Mouse (Mus musculus) CH12.LX (cell line): ENCODE results near the gene Rasgrp3. TPM values are rescaled to one million over a fixed set of nuclear protein-coding genes. Genes with fewer than 3 reads are reported as not detected.

Experiments used
- DNase-seq: peaks from one replicate; pipeline ENCODE4 v3.0.0-alpha.2; 2013; ENCODE audit errors: extremely low read depth
- H3K27ac ChIP-seq: 2 replicates; pipeline ENCODE4 v1.5.1; 2012; ENCODE audit warnings: low read depth, mild to moderate bottlenecking, control low read depth, moderate library complexity; ENCODE audit not compliant: insufficient read depth
- H3K27me3 ChIP-seq: replicated peaks from 2 replicates; pipeline ENCODE3; 2012; ENCODE audit warnings: inconsistent platforms
- H3K36me3 ChIP-seq, 2 experiments: replicated peaks in 1 of 2; 2 replicates each; pipeline versions ENCODE3 to v1.6.1; 2012; ENCODE audit warnings: inconsistent platforms in 1 of 2, low read length in 1 of 2, mild to moderate bottlenecking in 1 of 2, mixed read lengths in 1 of 2, moderate library complexity in 1 of 2; ENCODE audit not compliant: control insufficient read depth in 1 of 2, insufficient read depth in 1 of 2
- H3K4me1 ChIP-seq, 2 experiments: 2 replicates each; pipeline ENCODE4 v1.6.1; 2012; ENCODE audit warnings: inconsistent platforms in 1 of 2, moderate library complexity in 1 of 2; ENCODE audit not compliant: insufficient read depth in 2 of 2, control insufficient read depth in 1 of 2
- H3K4me2 ChIP-seq: 2 replicates; pipeline ENCODE4 v1.6.1; 2012; ENCODE audit warnings: low read depth, mild to moderate bottlenecking, control low read depth; ENCODE audit not compliant: poor library complexity, insufficient read depth, severe bottlenecking
- H3K4me3 ChIP-seq, 3 experiments: fragments of 150-350 bp in 1 of 3; sonication (generic) in 1 of 3; replicated peaks in 1 of 3; 2 replicates each; pipeline versions ENCODE3 to v1.5.1; 2011 to 2012; ENCODE audit warnings: low read depth in 2 of 3, low read length in 2 of 3, mild to moderate bottlenecking in 2 of 3, moderate library complexity in 2 of 3, control low read depth in 1 of 3, improper control_type of control experiment in 1 of 3, inconsistent platforms in 1 of 3, mixed read lengths in 1 of 3; ENCODE audit not compliant: poor library complexity in 1 of 3
- H3K79me2 ChIP-seq: replicated peaks from 2 replicates; pipeline ENCODE4 v1.6.1; 2012; ENCODE audit warnings: mild to moderate bottlenecking, moderate library complexity; ENCODE audit not compliant: control insufficient read depth, poor library complexity, insufficient read depth, severe bottlenecking; ENCODE audit errors: extremely low read depth
- H3K9ac ChIP-seq: 2 replicates; pipeline ENCODE4 v1.6.1; 2012; ENCODE audit warnings: low read depth, mild to moderate bottlenecking, control low read depth, moderate library complexity; ENCODE audit not compliant: insufficient read depth
- H3K9me3 ChIP-seq: replicated peaks from 2 replicates; pipeline ENCODE3; 2012; ENCODE audit warnings: low read length, inconsistent platforms, mixed read lengths
- BHLHE40 ChIP-seq: IDR thresholded peaks from 2 replicates; pipeline ENCODE4 v1.6.1; 2011; ENCODE audit warnings: mild to moderate bottlenecking, low read depth, low read length, improper control_type of control experiment
- CHD1 ChIP-seq: IDR thresholded peaks from 2 replicates; pipeline ENCODE4 v1.6.1; 2012; ENCODE audit warnings: low read depth, low read length, improper control_type of control experiment, inconsistent platforms
- CHD2 ChIP-seq: IDR thresholded peaks from 2 replicates; pipeline ENCODE4 v1.6.1; 2011; ENCODE audit warnings: low read length, improper control_type of control experiment
- CTCF ChIP-seq, 2 experiments: IDR thresholded peaks in 1 of 2; conservative IDR thresholded peaks in 1 of 2; 2 replicates each; pipeline ENCODE4 v1.5.1; 2011 to 2012; ENCODE audit warnings: low read depth in 2 of 2, low read length in 2 of 2, improper control_type of control experiment in 1 of 2, inconsistent platforms in 1 of 2, mild to moderate bottlenecking in 1 of 2, moderate library complexity in 1 of 2
- ELF1 ChIP-seq: IDR thresholded peaks from 2 replicates; pipeline ENCODE4 v1.6.1; 2014; ENCODE audit warnings: low read depth, mild to moderate bottlenecking, inconsistent platforms, low read length, improper control_type of control experiment
- GABPA ChIP-seq: IDR thresholded peaks from 2 replicates; pipeline ENCODE4 v1.6.1; 2012; ENCODE audit warnings: low read depth, low read length, improper control_type of control experiment, inconsistent platforms; ENCODE audit not compliant: insufficient replicate concordance
- HCFC1 ChIP-seq: IDR thresholded peaks from 2 replicates; pipeline ENCODE4 v1.6.1; 2012; ENCODE audit warnings: low read depth, mild to moderate bottlenecking, inconsistent platforms, low read length, improper control_type of control experiment
- IRF4 ChIP-seq: IDR thresholded peaks from 2 replicates; pipeline ENCODE4 v1.6.1; 2014; ENCODE audit warnings: low read depth, mild to moderate bottlenecking, inconsistent platforms, low read length, improper control_type of control experiment
- JUN ChIP-seq: IDR thresholded peaks from 2 replicates; pipeline ENCODE4 v1.6.1; 2011; ENCODE audit warnings: low read depth, mild to moderate bottlenecking, low read length, improper control_type of control experiment, moderate library complexity; ENCODE audit not compliant: insufficient read depth
- JUND ChIP-seq: conservative IDR thresholded peaks from 2 replicates; pipeline ENCODE4 v1.6.1; 2011; ENCODE audit warnings: low read depth, low read length, improper control_type of control experiment
- KAT2A ChIP-seq: IDR thresholded peaks from 2 replicates; pipeline ENCODE4 v1.6.1; 2012; ENCODE audit warnings: low read length, improper control_type of control experiment, inconsistent platforms; ENCODE audit not compliant: insufficient replicate concordance
- MAFK ChIP-seq: IDR thresholded peaks from 2 replicates; pipeline ENCODE4 v1.6.1; 2011; ENCODE audit warnings: low read length, improper control_type of control experiment; ENCODE audit not compliant: insufficient replicate concordance
- MAX ChIP-seq: IDR thresholded peaks from 2 replicates; pipeline ENCODE4 v1.6.1; 2011; ENCODE audit warnings: low read length, improper control_type of control experiment
- MAZ ChIP-seq: IDR thresholded peaks from 2 replicates; pipeline ENCODE4 v1.6.1; 2012; ENCODE audit warnings: low read depth, mild to moderate bottlenecking, inconsistent platforms, low read length, improper control_type of control experiment, moderate library complexity
- MEF2A ChIP-seq: IDR thresholded peaks from 2 replicates; pipeline ENCODE4 v1.6.1; 2014; ENCODE audit warnings: low read depth, mild to moderate bottlenecking, inconsistent platforms, low read length, improper control_type of control experiment, borderline replicate concordance
- MXI1 ChIP-seq: IDR thresholded peaks from 2 replicates; pipeline ENCODE4 v1.6.1; 2011; ENCODE audit warnings: mild to moderate bottlenecking, low read depth, low read length, improper control_type of control experiment
- MYC ChIP-seq: IDR thresholded peaks from 2 replicates; pipeline ENCODE4 v1.6.1; 2011; ENCODE audit warnings: low read depth, mild to moderate bottlenecking, improper control_type of control experiment, low read length
- NRF1 ChIP-seq: IDR thresholded peaks from 2 replicates; pipeline ENCODE4 v1.6.1; 2014; ENCODE audit warnings: low read depth, mild to moderate bottlenecking, inconsistent platforms, low read length, improper control_type of control experiment, moderate library complexity
- PAX5 ChIP-seq: IDR thresholded peaks from 2 replicates; pipeline ENCODE4 v1.6.1; 2012; ENCODE audit warnings: low read length, inconsistent platforms, mixed read lengths
- POLR2A ChIP-seq: IDR thresholded peaks from 2 replicates; pipeline ENCODE4 v1.6.1; 2011; ENCODE audit warnings: low read depth, mild to moderate bottlenecking, improper control_type of control experiment, low read length
- POLR2AphosphoS2 ChIP-seq: IDR thresholded peaks from 2 replicates; pipeline ENCODE4 v1.6.1; 2011; ENCODE audit warnings: low read depth, low read length, improper control_type of control experiment
- RCOR1 ChIP-seq: conservative IDR thresholded peaks from 2 replicates; pipeline ENCODE4 v1.6.1; 2012; ENCODE audit warnings: low read depth, mild to moderate bottlenecking, inconsistent platforms, low read length, improper control_type of control experiment
- SIN3A ChIP-seq: IDR thresholded peaks from 2 replicates; pipeline ENCODE4 v1.6.1; 2012; ENCODE audit warnings: low read length, improper control_type of control experiment, inconsistent platforms
- SMC3 ChIP-seq: IDR thresholded peaks from 2 replicates; pipeline ENCODE4 v1.6.1; 2011; ENCODE audit warnings: low read depth, low read length, improper control_type of control experiment
- TBP ChIP-seq: conservative IDR thresholded peaks from 2 replicates; pipeline ENCODE4 v1.6.1; 2011; ENCODE audit warnings: low read depth, low read length, improper control_type of control experiment
- UBTF ChIP-seq: IDR thresholded peaks from 2 replicates; pipeline ENCODE4 v1.6.1; 2012; ENCODE audit warnings: low read depth, mild to moderate bottlenecking, inconsistent platforms, low read length, improper control_type of control experiment, moderate library complexity
- USF1 ChIP-seq: IDR thresholded peaks from 2 replicates; pipeline ENCODE4 v1.6.1; 2014; ENCODE audit warnings: low read depth, mild to moderate bottlenecking, inconsistent platforms, low read length, improper control_type of control experiment
- USF2 ChIP-seq: conservative IDR thresholded peaks from 2 replicates; pipeline ENCODE4 v1.6.1; 2011; ENCODE audit warnings: low read depth, low read length, improper control_type of control experiment
- ZC3H11A ChIP-seq: IDR thresholded peaks from 2 replicates; pipeline ENCODE4 v1.6.1; 2012; ENCODE audit warnings: low read depth, mild to moderate bottlenecking, inconsistent platforms, low read length, improper control_type of control experiment
- ZKSCAN1 ChIP-seq: IDR thresholded peaks from 2 replicates; pipeline ENCODE4 v1.6.1; 2012; ENCODE audit warnings: low read depth, inconsistent platforms, low read length, improper control_type of control experiment, borderline replicate concordance
- ZMIZ1 ChIP-seq: IDR thresholded peaks from 2 replicates; pipeline ENCODE4 v1.6.1; 2012; ENCODE audit warnings: low read depth, mild to moderate bottlenecking, inconsistent platforms, low read length, improper control_type of control experiment
- ZNF384 ChIP-seq: IDR thresholded peaks from 2 replicates; pipeline ENCODE4 v1.6.1; 2012; ENCODE audit warnings: low read depth, low read length, improper control_type of control experiment, inconsistent platforms
- dilution Hi-C: fragments of 300-500 bp; cut with MboI; formaldehyde crosslinking; loops from 2 replicates; pipeline ENCODE4 v1.14.3; 2020; ENCODE audit warnings: low sequenced_read_pairs; ENCODE audit not compliant: extremely low pct_unique_long_range_greater_than_20kb, extremely low pct_ligation_motif_present
- in situ Hi-C: fragments of 300-500 bp; cut with MboI; formaldehyde crosslinking; loops from 3 replicates; pipeline ENCODE4 v1.14.3; 2019; ENCODE audit warnings: low sequenced_read_pairs, low pct_ligation_motif_present, low pct_unique_long_range_greater_than_20kb, mixed read lengths
- polyA plus RNA-seq: library from polyadenylated mRNA; unstranded; fragments of >175 nt; gene quantifications from 2 replicates; pipeline ENCODE4 v1.2.1, GENCODE M21; 2012; ENCODE audit warnings: low read depth; ENCODE audit not compliant: insufficient read length
- total RNA-seq, 2 experiments: library from RNA; depleted of rRNA; stranded (reverse); fragments of 300-350 nt in 1 of 2; fragments of >200 nt in 1 of 2; gene quantifications; 2 replicates each; pipeline ENCODE4 v1.2.3; 2012 to 2014

Rasgrp3 gene
- total and polyA plus RNA-seq, 3 experiments: 79.6 to 164 (median 161) TPM

DNA sequence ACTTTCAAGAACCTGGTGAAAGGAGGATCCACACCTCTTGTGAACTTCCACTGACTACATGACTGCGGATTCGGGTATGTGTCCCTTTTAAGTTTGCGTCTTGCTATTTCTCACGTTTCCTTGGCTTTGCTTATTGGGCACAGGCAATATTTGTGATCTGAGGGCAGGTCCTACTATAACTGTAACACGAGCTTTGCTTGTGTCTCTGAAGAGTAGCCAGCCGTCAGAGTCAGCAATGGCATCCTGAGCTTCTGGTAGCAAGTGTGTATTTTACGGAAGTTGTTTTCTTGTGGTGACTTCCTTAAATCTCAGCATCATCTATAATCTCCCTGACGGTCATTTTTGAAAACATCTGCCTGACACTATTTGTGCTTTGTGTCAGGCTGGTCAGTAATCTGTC, 399 bp downstream of the Rasgrp3 start:
- H3K9ac ChIP-seq: peak overlapping the region; percentile 55
- peak overlapping the region in 2 of 3 experiments; percentile 15 to 17 for H3K4me3 ChIP-seq
- peak overlapping the region; percentile 71 for H3K4me2 ChIP-seq
- dilution Hi-C loops: no loop called here
- no peaks in the 10 kb centered on the region for H3K36me3 ChIP-seq
- DNase-seq: no peak
- H3K27ac ChIP-seq: peak overlapping the region; percentile 66
- peaks cover 16 to 39% of the 10 kb centered on the region in 2 experiments for H3K4me1 ChIP-seq
- TF ChIP-seq MYC (0 out of 2 replicates have a peak, but pooled peaks have one; percentile 8), POLR2A (peak; percentile 35; the same call in 1 of the 2 replicates), BHLHE40 (no peak; the same call in 1 of the 2 replicates), USF1 (no peak)
- in situ Hi-C loops: no loop called here
- peaks cover 4% of the 10 kb centered on the region for H3K79me2 ChIP-seq
- H3K9me3 ChIP-seq: peaks cover 2% of the 10 kb centered on the region
- H3K27me3 ChIP-seq: no peaks in the 10 kb centered on the region

DNA sequence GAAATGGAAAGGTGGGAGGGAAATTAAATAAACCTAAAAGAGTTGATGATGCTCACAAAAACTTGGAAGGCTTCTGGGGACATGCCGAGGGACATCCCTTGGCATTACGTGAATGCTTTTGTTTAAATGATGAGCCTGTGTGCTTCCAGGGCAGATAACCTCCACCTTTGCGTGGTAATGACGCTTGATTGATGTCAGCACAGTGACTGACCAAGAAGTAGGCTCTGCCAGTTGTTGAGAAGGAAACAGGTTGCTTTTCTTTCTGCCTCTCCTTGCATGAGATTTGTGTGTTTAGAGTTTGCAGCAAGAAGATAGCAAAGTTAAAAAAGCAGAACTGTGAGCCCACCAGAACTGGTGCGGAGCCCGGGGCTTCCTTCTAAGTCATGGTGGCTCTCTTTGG, 1.1 kb downstream of the Rasgrp3 start:
- Histone ChIP-seq H3K36me3 (no peaks in the 10 kb centered on the region), H3K79me2 (peaks cover 8% of the 10 kb centered on the region), H3K27me3 (no peaks in the 10 kb centered on the region), H3K27ac (peak overlapping the region; percentile 92), H3K9me3 (peaks cover 2% of the 10 kb centered on the region), H3K4me3 (peak overlapping the region in 2 of 3 experiments; percentile 15 to 53), H3K4me1 (peaks cover 16 to 46% of the 10 kb centered on the region in 2 experiments), H3K9ac (peak overlapping the region; percentile 55), H3K4me2 (peak overlapping the region; percentile 98)
- in situ Hi-C loops (no loop called here), dilution Hi-C loops (no loop called here)
- DNase-seq: no peak
- TF ChIP-seq SMC3 (no peak), RCOR1 (0 out of 2 replicates have a peak, but pooled peaks have one; percentile 15), ZMIZ1 (peak; percentile 42; the same call in 1 of the 2 replicates), POLR2A (no peak; the same call in 1 of the 2 replicates), MXI1 (peak; percentile 2; the same call in 1 of the 2 replicates), KAT2A (no peak), USF1 (no peak), CHD1 (peak; percentile 84), NRF1 (0 out of 2 replicates have a peak, but pooled peaks have one; percentile 22), MYC (no peak), MAFK (peak; percentile 28; the same call in 1 of the 2 replicates), USF2 (no peak), GABPA (no peak), ZKSCAN1 (no peak), ELF1 (no peak; the same call in 1 of the 2 replicates), MAX (0 out of 2 replicates have a peak, but pooled peaks have one; percentile 4), POLR2AphosphoS2 (no peak), CHD2 (no peak), JUN (no peak), TBP (0 out of 2 replicates have a peak, but pooled peaks have one; percentile 42), ZC3H11A (no peak), MAZ (no peak), BHLHE40 (no peak), ZNF384 (no peak), UBTF (no peak), SIN3A (no peak), JUND (no peak), CTCF (conservative IDR thresholded peaks at IDR 0.05 in 1 of 2, IDR thresholded peaks at IDR 0.05 in 1 of 2; ENCODE audit: low read depth in 2 of 2, low read length in 2 of 2) (no peak), PAX5 (no peak), IRF4 (no peak; the same call in 1 of the 2 replicates), MEF2A (no peak; the same call in 1 of the 2 replicates), HCFC1 (no peak; the same call in 1 of the 2 replicates)
